Mouse (Mus musculus) embryonic facial prominence, embryonic 13.5 days (tissue): Measurements from ENCODE around the gene Adamts15. TPM values are rescaled to one million over a fixed set of nuclear protein-coding genes. Genes with fewer than 3 reads are reported as not detected.
A peak's percentile ranks its signal among the peaks of the same experiment; 100 is the strongest.

Source experiments
- ATAC-seq: fragments of 200-750 bp; cut with Nextera tagmentation; 2 replicates; pipeline ENCODE4 v1.8.0; 2017; ENCODE audit warnings: low read depth; ENCODE audit not compliant: insufficient number of reproducible peaks, insufficient read depth, low FRiP score, low TSS enrichment
- H3K27ac ChIP-seq: fragments of 300-500 bp; sonication (generic); 2 replicates; pipeline ENCODE4 v1.5.1; 2015; ENCODE audit warnings: moderate library complexity, mild to moderate bottlenecking, inconsistent platforms
- H3K27me3 ChIP-seq: fragments of 300-500 bp; sonication (generic); 2 replicates; pipeline ENCODE4 v1.6.1; 2015; ENCODE audit warnings: mild to moderate bottlenecking, inconsistent platforms
- H3K36me3 ChIP-seq: fragments of 300-500 bp; sonication (generic); 2 replicates; pipeline ENCODE4 v1.6.1; 2015; ENCODE audit warnings: mild to moderate bottlenecking, inconsistent platforms
- H3K4me1 ChIP-seq: fragments of 300-500 bp; sonication (generic); 2 replicates; pipeline ENCODE4 v1.6.1; 2015; ENCODE audit warnings: inconsistent platforms
- H3K4me2 ChIP-seq: fragments of 300-500 bp; sonication (generic); 2 replicates; pipeline ENCODE4 v1.6.1; 2015; ENCODE audit warnings: moderate library complexity, mild to moderate bottlenecking, inconsistent platforms
- H3K4me3 ChIP-seq: fragments of 300-500 bp; sonication (generic); 2 replicates; pipeline ENCODE4 v1.5.1; 2015; ENCODE audit warnings: mild to moderate bottlenecking, inconsistent platforms
- H3K9ac ChIP-seq: fragments of 300-500 bp; sonication (generic); 2 replicates; pipeline ENCODE4 v1.6.1; 2015; ENCODE audit warnings: mild to moderate bottlenecking, inconsistent platforms
- H3K9me3 ChIP-seq: fragments of 300-500 bp; sonication (generic); 2 replicates; pipeline ENCODE4 v1.6.1; 2016; ENCODE audit warnings: inconsistent platforms
- WGBS: fragments of 180-500 bp; shearing (Covaris S2); methylation state at CpG from one replicate; pipeline ENCODE4 v1.1.7; 2015; ENCODE audit warnings: mixed read lengths; 5-methylcytosine and 5-hydroxymethylcytosine counted together
- polyA plus RNA-seq: library from polyadenylated mRNA; unstranded; fragments of >200 nt; fragmentation: Nextera tagmentation; extraction: Ambion mirVana; gene quantifications from 2 replicates; pipeline ENCODE4 v1.2.1, GENCODE M21; 2015

Gene Adamts15
- polyA plus RNA-seq, 1 experiment from 2014 or later: 12.1 TPM

GRCm38 (mm10) chr9:30920736-30921135, 1.5 kb downstream of the Adamts15 start:
- Histone ChIP-seq H3K9me3 (no peaks in the 10 kb centered on the region), H3K9ac (0 out of 2 replicates have a peak overlapping the region, but pooled peaks have one; percentile 74), H3K4me2 (peak overlapping the region; percentile 97), H3K4me3 (peak overlapping the region; percentile 64), H3K36me3 (no peaks in the 10 kb centered on the region), H3K27ac (no peak overlapping the region), H3K27me3 (peaks cover 32% of the 10 kb centered on the region), H3K4me1 (peaks cover 35% of the 10 kb centered on the region)
- no peak for ATAC-seq
- 20% methylated on average over 6 of the region's 6 CpGs for WGBS

- WGBS: 83% methylated on average over 9 of the region's 9 CpGs
- H3K27me3 ChIP-seq: peaks cover 32% of the 10 kb centered on the region
- H3K36me3 ChIP-seq: no peaks in the 10 kb centered on the region
- H3K9ac ChIP-seq: 0 out of 2 replicates have a peak overlapping the region, but pooled peaks have one; percentile 4
- H3K27ac ChIP-seq: no peak overlapping the region; the same call in 1 of the 2 replicates
- H3K9me3 ChIP-seq: no peaks in the 10 kb centered on the region
- H3K4me3 ChIP-seq: peak overlapping the region; percentile 64
- ATAC-seq: no peak
- H3K4me1 ChIP-seq: peaks cover 35% of the 10 kb centered on the region
- H3K4me2 ChIP-seq: peak overlapping the region; percentile 97
Measured at GRCm38 (mm10) chr9:30919686-30920085, 2.6 kb downstream of the Adamts15 start.

GRCm38 (mm10) chr9:30918466-30919356, 3.5 kb downstream of the Adamts15 start:
- Histone ChIP-seq H3K4me1 (peaks cover 35% of the 10 kb centered on the region), H3K4me3 (peak overlapping the region; percentile 64), H3K36me3 (no peaks in the 10 kb centered on the region), H3K9me3 (no peaks in the 10 kb centered on the region), H3K27me3 (peaks cover 32% of the 10 kb centered on the region), H3K27ac (peak overlapping the region; percentile 33; the same call in 1 of the 2 replicates), H3K4me2 (peak overlapping the region; percentile 97), H3K9ac (0 out of 2 replicates have a peak overlapping the region, but pooled peaks have one; percentile 21)
- WGBS: 36% methylated on average over 12 of the region's 12 CpGs
- no peak for ATAC-seq

- WGBS: 88% methylated on average over 6 of the region's 6 CpGs
- H3K27ac ChIP-seq: no peak overlapping the region
- H3K9me3 ChIP-seq: no peaks in the 10 kb centered on the region
- ATAC-seq: no peak
- 0 out of 2 replicates have a peak, but pooled peaks cover 2% of the 10 kb centered on the region for H3K36me3 ChIP-seq
- no peak overlapping the region for H3K4me2 ChIP-seq
- no peak overlapping the region for H3K4me3 ChIP-seq
- no peak overlapping the region for H3K9ac ChIP-seq
- peaks cover 23% of the 10 kb centered on the region for H3K4me1 ChIP-seq
- peaks cover 17% of the 10 kb centered on the region for H3K27me3 ChIP-seq
Measured at GRCm38 (mm10) chr9:30916266-30916968, 5.8 kb downstream of the Adamts15 start.

DNA sequence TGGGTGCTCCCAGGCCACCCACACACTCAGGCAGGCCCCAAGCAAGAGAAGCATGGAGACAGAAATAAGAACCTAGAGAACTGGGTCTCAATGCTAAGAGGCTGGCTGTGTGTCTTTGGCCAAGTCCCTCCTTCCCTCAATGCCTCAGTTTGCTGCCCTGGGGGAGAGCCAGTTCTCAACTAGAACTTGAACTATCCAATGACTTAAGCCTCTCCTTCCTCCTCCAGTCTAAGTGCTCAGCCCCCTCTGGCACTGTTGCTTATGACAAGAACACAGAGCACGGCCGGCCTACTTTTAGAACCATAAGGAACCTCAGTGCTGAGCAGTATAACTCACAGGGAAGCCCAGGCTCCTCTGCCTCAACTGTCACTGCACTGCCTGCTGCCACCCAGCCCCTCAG, 8.0 kb downstream of the Adamts15 start:
- ATAC-seq: no peak
- Histone ChIP-seq H3K27ac (no peak overlapping the region), H3K27me3 (no peaks in the 10 kb centered on the region), H3K4me2 (no peak overlapping the region), H3K4me3 (no peak overlapping the region), H3K36me3 (peaks cover 12% of the 10 kb centered on the region; the same call in 1 of the 2 replicates), H3K9ac (no peak overlapping the region), H3K4me1 (peaks cover 13% of the 10 kb centered on the region), H3K9me3 (no peaks in the 10 kb centered on the region)
- 81% methylated on average over 2 of the region's 2 CpGs for WGBS

DNA sequence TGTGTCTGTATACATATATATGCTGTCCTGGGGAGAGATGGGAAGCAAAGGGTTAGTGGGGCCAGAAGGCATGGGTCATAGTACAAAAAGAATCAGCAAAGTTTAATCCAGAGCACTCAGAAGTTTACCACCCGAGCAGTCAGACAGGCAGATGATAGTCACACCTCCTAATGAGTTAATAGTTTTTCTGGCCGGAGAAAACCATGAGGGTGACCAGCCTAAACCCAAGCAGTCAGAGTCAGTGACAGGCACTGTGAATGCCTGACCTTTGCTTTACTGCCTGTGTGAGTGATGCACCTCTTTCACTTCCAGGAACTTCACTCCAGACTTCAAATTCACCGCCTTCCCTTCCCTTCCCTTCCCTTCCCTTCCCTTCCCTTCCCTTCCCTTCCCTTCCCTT, 8.8 kb downstream of the Adamts15 start:
- H3K4me1 ChIP-seq: peaks cover 5% of the 10 kb centered on the region; the same call in 1 of the 2 replicates
- H3K9me3 ChIP-seq: no peaks in the 10 kb centered on the region
- no peak overlapping the region for H3K4me2 ChIP-seq
- H3K27ac ChIP-seq: no peak overlapping the region
- no peaks in the 10 kb centered on the region for H3K27me3 ChIP-seq
- WGBS: 66% methylated on average over 3 of the region's 3 CpGs
- H3K4me3 ChIP-seq: no peak overlapping the region
- no peak overlapping the region for H3K9ac ChIP-seq
- H3K36me3 ChIP-seq: peaks cover 12% of the 10 kb centered on the region; the same call in 1 of the 2 replicates
- ATAC-seq: no peak

GRCm38 (mm10) chr9:30912161-30912560, 10.1 kb downstream of the Adamts15 start:
- no peak overlapping the region for H3K9ac ChIP-seq
- H3K27me3 ChIP-seq: no peaks in the 10 kb centered on the region
- WGBS: 78% methylated on average over 3 of the region's 3 CpGs
- no peak for ATAC-seq
- H3K4me3 ChIP-seq: no peak overlapping the region
- no peaks in the 10 kb centered on the region for H3K9me3 ChIP-seq
- H3K36me3 ChIP-seq: peaks cover 17% of the 10 kb centered on the region; the same call in 1 of the 2 replicates
- H3K4me1 ChIP-seq: 0 out of 2 replicates have a peak, but pooled peaks cover 4% of the 10 kb centered on the region
- no peak overlapping the region for H3K27ac ChIP-seq
- H3K4me2 ChIP-seq: no peak overlapping the region

DNA sequence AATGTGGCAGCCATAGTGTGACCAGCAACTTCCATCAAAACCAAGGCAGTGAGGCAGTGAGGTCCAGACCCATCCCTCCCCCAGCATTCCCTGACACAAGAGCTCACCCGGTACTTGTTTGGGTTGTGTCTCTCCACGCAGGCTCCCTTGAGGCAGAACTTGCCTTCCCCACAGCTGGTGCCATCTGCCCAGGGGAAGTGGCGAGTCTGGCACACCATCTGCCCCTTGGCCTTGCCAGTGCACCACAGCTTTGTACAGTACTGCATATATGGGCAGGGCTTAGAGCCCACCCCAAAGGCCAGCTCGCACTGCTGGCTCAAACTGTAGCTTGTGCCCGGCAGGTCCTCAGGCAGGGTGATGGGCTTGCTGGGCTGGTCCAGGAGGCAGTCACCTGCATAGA, 11.8 kb downstream of the Adamts15 start:
- no peaks in the 10 kb centered on the region for H3K27me3 ChIP-seq
- H3K27ac ChIP-seq: no peak overlapping the region
- H3K36me3 ChIP-seq: peaks cover 18% of the 10 kb centered on the region; the same call in 1 of the 2 replicates
- ATAC-seq: no peak
- H3K9me3 ChIP-seq: no peaks in the 10 kb centered on the region
- H3K4me1 ChIP-seq: 0 out of 2 replicates have a peak, but pooled peaks cover 4% of the 10 kb centered on the region
- H3K4me3 ChIP-seq: no peak overlapping the region
- no peak overlapping the region for H3K9ac ChIP-seq
- no peak overlapping the region for H3K4me2 ChIP-seq
- WGBS: 89% methylated on average over 5 of the region's 5 CpGs

GRCm38 (mm10) chr9:30908973-30909372, 13.3 kb downstream of the Adamts15 start:
- ATAC-seq: no peak
- WGBS: 82% methylated on average over 5 of the region's 5 CpGs
- H3K36me3 ChIP-seq: peaks cover 27% of the 10 kb centered on the region

DNA sequence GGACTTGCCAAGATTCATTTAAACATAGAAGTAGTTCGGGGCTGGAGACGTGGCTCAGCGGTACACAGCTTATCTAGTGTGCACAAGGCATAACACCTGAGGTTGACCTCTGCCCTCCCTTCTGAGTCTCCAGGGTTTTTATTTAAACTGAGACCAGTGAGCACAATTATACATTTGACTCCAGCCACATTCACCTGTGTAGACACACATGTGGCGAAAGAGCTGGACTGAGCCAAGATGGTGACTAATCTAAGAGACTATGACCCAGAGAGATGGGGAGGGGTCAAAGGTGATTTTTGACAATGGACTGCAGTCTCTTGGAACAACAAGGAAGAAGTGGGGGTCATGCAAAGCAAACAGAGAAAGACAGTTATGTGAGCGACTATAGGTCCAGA, 14.0 kb downstream of the Adamts15 start:
- Histone ChIP-seq H3K4me1 (0 out of 2 replicates have a peak, but pooled peaks cover 4% of the 10 kb centered on the region), H3K9ac (no peak overlapping the region), H3K4me2 (no peak overlapping the region), H3K9me3 (no peaks in the 10 kb centered on the region), H3K27me3 (no peaks in the 10 kb centered on the region), H3K4me3 (no peak overlapping the region), H3K36me3 (peaks cover 31% of the 10 kb centered on the region), H3K27ac (no peak overlapping the region)
- ATAC-seq: no peak
- WGBS: 81% methylated on average over 5 of the region's 5 CpGs

More at GRCm38 (mm10) chr9:30908973-30909372, 13.3 kb downstream of the Adamts15 start:
- H3K4me3 ChIP-seq: no peak overlapping the region
- H3K9me3 ChIP-seq: no peaks in the 10 kb centered on the region
- H3K27ac ChIP-seq: no peak overlapping the region
- no peaks in the 10 kb centered on the region for H3K27me3 ChIP-seq
- 0 out of 2 replicates have a peak, but pooled peaks cover 4% of the 10 kb centered on the region for H3K4me1 ChIP-seq
- no peak overlapping the region for H3K9ac ChIP-seq
- no peak overlapping the region for H3K4me2 ChIP-seq

- no peak for ATAC-seq
- H3K4me2 ChIP-seq: no peak overlapping the region
- H3K9me3 ChIP-seq: no peaks in the 10 kb centered on the region
- H3K4me1 ChIP-seq: 0 out of 2 replicates have a peak, but pooled peaks cover 4% of the 10 kb centered on the region
- peaks cover 32% of the 10 kb centered on the region for H3K36me3 ChIP-seq
- no peak overlapping the region for H3K9ac ChIP-seq
- WGBS: 53% methylated on average over 5 of the region's 5 CpGs
- H3K4me3 ChIP-seq: no peak overlapping the region
- H3K27me3 ChIP-seq: no peaks in the 10 kb centered on the region
- no peak overlapping the region for H3K27ac ChIP-seq
Measured at GRCm38 (mm10) chr9:30907677-30908295, 14.5 kb downstream of the Adamts15 start.
